Mouse (Mus musculus): ENCODE measurements around the gene Pecam1. TPM values are rescaled to one million over a fixed set of nuclear protein-coding genes. Genes with fewer than 3 reads are reported as not detected.
"Not testable (repeated sequence)": the region's sequence is repeated elsewhere in the genome, so short reads cannot be mapped to it uniquely, and the experiment has no call there.

Pecam1 gene
- polyA plus RNA-seq, 1 experiment from 2014 or later = 172 TPM

GRCm38 (mm10) chr11:106741232-106741631, 9.2 kb downstream of the Pecam1 start:
- no peaks in the 10 kb centered on the region for H3K9me3 ChIP-seq (ENCODE audit: low read length)
- ATAC-seq (peak; percentile 56; the same call in 1 of the 2 replicates), DNase-seq (ENCODE audit: low spot score) (peak; percentile 36)
- H3K4me3 ChIP-seq (ENCODE audit: low read depth, low read length) = no peak overlapping the region
- peaks cover 5% of the 10 kb centered on the region; the same call in 1 of the 2 replicates for H3K4me1 ChIP-seq (ENCODE audit: insufficient read depth, low read depth, low read length)
- no peak overlapping the region for H3K4me2 ChIP-seq (replicated peaks; ENCODE audit: low read depth, low read length)
- TF ChIP-seq EP300 (IDR thresholded peaks at IDR 0.05) = no peak
- H3K9ac ChIP-seq (replicated peaks; ENCODE audit: low read depth) = no peak overlapping the region
- no peaks in the 10 kb centered on the region for H3K36me3 ChIP-seq (ENCODE audit: insufficient read depth, low read length)
- H3K27me3 ChIP-seq (replicated peaks; ENCODE audit: insufficient read depth, low read length) = no peaks in the 10 kb centered on the region
- 58% methylated on average over 6 of the region's 6 CpGs for WGBS
- no peak overlapping the region for H3K27ac ChIP-seq (ENCODE audit: low read length)

GRCm38 (mm10) chr11:106740724-106741123, 9.7 kb downstream of the Pecam1 start:
- H3K4me1 ChIP-seq (ENCODE audit: insufficient read depth, low read depth, low read length); H3K9me3 ChIP-seq (ENCODE audit: low read length); H3K36me3 ChIP-seq (ENCODE audit: insufficient read depth, low read length); ATAC-seq; H3K9ac ChIP-seq (replicated peaks; ENCODE audit: low read depth); H3K4me3 ChIP-seq (ENCODE audit: low read depth, low read length); H3K27ac ChIP-seq (ENCODE audit: low read length); H3K4me2 ChIP-seq (replicated peaks; ENCODE audit: low read depth, low read length); H3K27me3 ChIP-seq (replicated peaks; ENCODE audit: insufficient read depth, low read length); DNase-seq (ENCODE audit: low spot score): not testable (repeated sequence)
- peak; percentile 30; the same call in 1 of the 2 replicates for TF ChIP-seq CTCF (IDR thresholded peaks at IDR 0.05)
- 81% methylated on average over 5 of the region's 8 CpGs for WGBS

GRCm38 (mm10) chr11:106739116-106739515, 11.3 kb downstream of the Pecam1 start:
- WGBS = 95% methylated on average over 2 of the region's 2 CpGs
- no peak for TF ChIP-seq EP300 (IDR thresholded peaks at IDR 0.05)
- no peak for TF ChIP-seq CTCF (IDR thresholded peaks at IDR 0.05)
- ATAC-seq = no peak

GRCm38 (mm10) chr11:106737178-106737621, 13.2 kb downstream of the Pecam1 start:
- Histone ChIP-seq H3K9me3 (ENCODE audit: low read length) (no peaks in the 10 kb centered on the region), H3K9ac (replicated peaks; ENCODE audit: low read depth) (no peak overlapping the region), H3K27ac (ENCODE audit: low read length) (peak overlapping the region; percentile 38; the same call in 1 of the 2 replicates), H3K4me3 (ENCODE audit: low read depth, low read length) (no peak overlapping the region), H3K36me3 (ENCODE audit: insufficient read depth, low read length) (no peaks in the 10 kb centered on the region), H3K4me1 (ENCODE audit: insufficient read depth, low read depth, low read length) (peaks cover 5% of the 10 kb centered on the region; the same call in 1 of the 2 replicates), H3K4me2 (replicated peaks; ENCODE audit: low read depth, low read length) (no peak overlapping the region), H3K27me3 (replicated peaks; ENCODE audit: insufficient read depth, low read length) (no peaks in the 10 kb centered on the region)
- peak; percentile 70 for ATAC-seq
- 21% methylated on average over 12 of the region's 12 CpGs for WGBS
- peak; percentile 70 for DNase-seq (ENCODE audit: low spot score)
- TF ChIP-seq EP300 (IDR thresholded peaks at IDR 0.05) (no peak), CTCF (IDR thresholded peaks at IDR 0.05) (no peak)

More at GRCm38 (mm10) chr11:106739116-106739515, 11.3 kb downstream of the Pecam1 start:
- H3K27ac ChIP-seq (ENCODE audit: low read length) = no peak overlapping the region
- no peaks in the 10 kb centered on the region for H3K36me3 ChIP-seq (ENCODE audit: insufficient read depth, low read length)
- no peak overlapping the region for H3K9ac ChIP-seq (replicated peaks; ENCODE audit: low read depth)
- H3K9me3 ChIP-seq (ENCODE audit: low read length) = no peaks in the 10 kb centered on the region
- H3K4me1 ChIP-seq (ENCODE audit: insufficient read depth, low read depth, low read length) = peaks cover 5% of the 10 kb centered on the region; the same call in 1 of the 2 replicates
- H3K4me3 ChIP-seq (ENCODE audit: low read depth, low read length) = no peak overlapping the region
- no peaks in the 10 kb centered on the region for H3K27me3 ChIP-seq (replicated peaks; ENCODE audit: insufficient read depth, low read length)
- no peak overlapping the region for H3K4me2 ChIP-seq (replicated peaks; ENCODE audit: low read depth, low read length)
- no peak for DNase-seq (ENCODE audit: low spot score)

GRCm38 (mm10) chr11:106736614-106737013, 13.8 kb downstream of the Pecam1 start:
- no peak for TF ChIP-seq EP300 (IDR thresholded peaks at IDR 0.05)
- TF ChIP-seq CTCF (IDR thresholded peaks at IDR 0.05) = no peak
- H3K4me3 ChIP-seq (ENCODE audit: low read depth, low read length) = no peak overlapping the region
- H3K4me1 ChIP-seq (ENCODE audit: insufficient read depth, low read depth, low read length) = peaks cover 5% of the 10 kb centered on the region; the same call in 1 of the 2 replicates
- ATAC-seq (no peak), DNase-seq (ENCODE audit: low spot score) (no peak)
- H3K36me3 ChIP-seq (ENCODE audit: insufficient read depth, low read length) = no peaks in the 10 kb centered on the region
- H3K27me3 ChIP-seq (replicated peaks; ENCODE audit: insufficient read depth, low read length) = no peaks in the 10 kb centered on the region
- no peak overlapping the region for H3K4me2 ChIP-seq (replicated peaks; ENCODE audit: low read depth, low read length)
- no peaks in the 10 kb centered on the region for H3K9me3 ChIP-seq (ENCODE audit: low read length)
- H3K27ac ChIP-seq (ENCODE audit: low read length) = peak overlapping the region; percentile 38
- no peak overlapping the region for H3K9ac ChIP-seq (replicated peaks; ENCODE audit: low read depth)
- WGBS = 77% methylated on average over 3 of the region's 3 CpGs

- TF ChIP-seq CTCF (IDR thresholded peaks at IDR 0.05) (no peak), EP300 (IDR thresholded peaks at IDR 0.05) (peak; percentile 55; the same call in 1 of the 2 replicates)
- ATAC-seq = peak; percentile 83
These were observed 19.7 kb downstream of the Pecam1 start for GRCm38 (mm10) chr11:106730714-106731113.

More at GRCm38 (mm10) chr11:106730714-106731113, 19.7 kb downstream of the Pecam1 start:
- no peaks in the 10 kb centered on the region for H3K4me1 ChIP-seq (ENCODE audit: insufficient read depth, low read depth, low read length)
- peak; percentile 67 for DNase-seq (ENCODE audit: low spot score)
- 0 out of 2 replicates have a peak overlapping the region, but pooled peaks have one; percentile 35 for H3K27ac ChIP-seq (ENCODE audit: low read length)
- no peak overlapping the region for H3K4me2 ChIP-seq (replicated peaks; ENCODE audit: low read depth, low read length)
- no peaks in the 10 kb centered on the region for H3K27me3 ChIP-seq (replicated peaks; ENCODE audit: insufficient read depth, low read length)
- H3K9ac ChIP-seq (replicated peaks; ENCODE audit: low read depth) = no peak overlapping the region
- H3K4me3 ChIP-seq (ENCODE audit: low read depth, low read length) = no peak overlapping the region
- WGBS = 8% methylated on average over 4 of the region's 4 CpGs
- H3K9me3 ChIP-seq (ENCODE audit: low read length) = no peaks in the 10 kb centered on the region
- no peaks in the 10 kb centered on the region for H3K36me3 ChIP-seq (ENCODE audit: insufficient read depth, low read length)

Measured in lung, postnatal 0 days (tissue).